Mouse (Mus musculus): Measurements from ENCODE around the gene Atp2a1. TPM values are rescaled to one million over a fixed set of nuclear protein-coding genes. Genes with fewer than 3 reads are reported as not detected.
"Not testable (repeated sequence)": the region's sequence is repeated elsewhere in the genome, so short reads cannot be mapped to it uniquely, and the experiment has no call there.

The Atp2a1 gene
- total and polyA plus RNA-seq, 3 experiments: 0.04 to 0.47 TPM; not detected in 1

DNA sequence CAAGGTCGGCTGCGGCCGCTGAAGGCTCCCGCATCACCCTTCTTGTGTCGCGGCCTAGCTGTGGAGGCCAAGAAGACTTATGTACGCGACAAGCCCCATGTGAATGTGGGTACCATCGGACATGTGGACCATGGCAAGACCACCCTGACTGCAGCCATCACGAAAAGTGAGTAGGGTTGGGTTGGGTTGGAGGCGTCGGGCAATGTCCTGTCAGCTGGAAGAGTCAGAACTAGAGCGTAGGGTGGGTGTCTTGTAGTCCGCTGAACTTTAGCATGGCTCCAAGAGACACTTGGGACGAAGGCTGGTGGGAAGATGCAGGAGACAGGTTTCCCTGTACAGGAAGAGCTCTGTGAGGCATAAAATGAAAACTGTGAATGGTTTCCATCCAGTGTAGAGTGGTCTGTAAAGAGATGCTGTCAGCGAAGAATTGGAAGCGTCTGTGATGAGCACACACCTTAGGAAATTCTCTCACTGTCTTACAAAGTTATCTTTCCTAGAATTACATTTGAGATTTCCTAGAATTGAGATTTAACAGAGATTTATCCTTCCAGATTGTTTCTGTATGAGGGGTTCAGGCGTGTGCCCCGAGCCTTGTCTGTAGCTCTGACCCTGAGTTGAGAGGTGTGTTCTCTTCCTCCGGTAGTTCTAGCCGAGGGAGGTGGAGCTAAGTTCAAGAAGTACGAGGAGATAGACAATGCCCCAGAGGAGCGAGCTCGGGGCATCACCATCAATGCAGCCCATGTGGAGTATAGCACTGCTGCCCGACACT is 24.9 kb upstream of the Atp2a1 start:
- not testable (repeated sequence) for H3K4me1 ChIP-seq (ENCODE audit: control insufficient read depth in 1 of 2, insufficient read depth in 2 of 2, low read length in 2 of 2); DNase-seq (ENCODE audit: low read depth, low spot score); H3K9me3 ChIP-seq (replicated peaks; ENCODE audit: insufficient read depth, low read length); H3K27me3 ChIP-seq (ENCODE audit: control insufficient read depth in 1 of 2, insufficient read depth in 2 of 2, low read length in 2 of 2); H3K36me3 ChIP-seq (ENCODE audit: control insufficient read depth in 1 of 2, insufficient read depth in 2 of 2, low read length in 2 of 2)
- TF ChIP-seq POLR2AphosphoS2 (IDR thresholded peaks at IDR 0.05; ENCODE audit: low read length) (0 out of 2 replicates have a peak, but pooled peaks have one; percentile 9), ZMIZ1 (IDR thresholded peaks at IDR 0.05; ENCODE audit: low read depth, low read length) (0 out of 2 replicates have a peak, but pooled peaks have one; percentile 4), RCOR1 (IDR thresholded peaks at IDR 0.05; ENCODE audit: low read depth, low read length) (peak; percentile 41; the same call in 1 of the 2 replicates)
- peak overlapping the region; percentile 55 for H3K27ac ChIP-seq (ENCODE audit: control insufficient read depth, low read depth, low read length)
- H3K4me3 ChIP-seq (ENCODE audit: control insufficient read depth in 1 of 2, insufficient read depth in 1 of 2, low read depth in 2 of 2, low read length in 2 of 2): peak overlapping the region; percentile 67 to 98
- H3K9ac ChIP-seq (ENCODE audit: control insufficient read depth, low read depth, low read length, poor library complexity, severe bottlenecking): peak overlapping the region; percentile 83
- peaks cover 19% of the 10 kb centered on the region for H3K79me2 ChIP-seq (ENCODE audit: control insufficient read depth, insufficient read depth, low read length, poor library complexity)

DNA sequence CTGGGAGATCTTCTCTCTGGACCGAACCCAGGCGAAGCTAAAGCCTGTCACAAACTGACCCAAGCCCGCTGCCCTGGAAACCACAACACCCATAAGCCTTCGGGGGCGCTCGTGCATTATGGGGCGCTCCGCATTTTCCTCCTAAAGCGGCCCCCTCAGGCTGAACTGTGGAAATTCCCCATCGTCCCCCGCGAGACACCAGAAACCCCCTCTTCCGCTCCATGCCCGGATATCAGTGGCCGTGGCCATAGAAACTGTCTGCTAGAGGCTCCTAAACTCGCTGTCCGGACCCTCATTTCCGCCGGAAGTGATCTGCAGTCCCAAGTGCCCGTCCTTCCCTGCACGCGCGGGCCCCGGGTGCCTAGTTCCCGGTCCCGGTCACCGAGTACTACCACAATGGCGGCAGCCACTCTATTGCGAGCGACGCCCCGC is 24.2 kb upstream of the Atp2a1 start, which contains the start of gene Tufm:
Gene Tufm, plus strand, starts transcription at position 310 of the 432 bp plus-strand sequence.
- Histone ChIP-seq H3K9me3 (replicated peaks; ENCODE audit: insufficient read depth, low read length) (no peaks in the 10 kb centered on the region), H3K79me2 (ENCODE audit: control insufficient read depth, insufficient read depth, low read length, poor library complexity) (peaks cover 19% of the 10 kb centered on the region), H3K36me3 (ENCODE audit: control insufficient read depth in 1 of 2, insufficient read depth in 2 of 2, low read length in 2 of 2) (peaks cover 4 to 5% of the 10 kb centered on the region in 2 experiments), H3K9ac (ENCODE audit: control insufficient read depth, low read depth, low read length, poor library complexity, severe bottlenecking) (peak within 1 kb of the TSS; percentile 83), H3K4me1 (ENCODE audit: control insufficient read depth in 1 of 2, insufficient read depth in 2 of 2, low read length in 2 of 2) (peaks cover 0 to 9% of the 10 kb centered on the region in 2 experiments; a peak in 2 of 4 replicates), H3K27ac (ENCODE audit: control insufficient read depth, low read depth, low read length) (peak within 1 kb of the TSS; percentile 82), H3K4me3 (ENCODE audit: control insufficient read depth in 1 of 2, insufficient read depth in 1 of 2, low read depth in 2 of 2, low read length in 2 of 2) (peak within 1 kb of the TSS; percentile 67 to 98), H3K27me3 (ENCODE audit: control insufficient read depth in 1 of 2, insufficient read depth in 2 of 2, low read length in 2 of 2) (no peaks in the 10 kb centered on the region)
- peak; percentile 98 for DNase-seq (ENCODE audit: low read depth, low spot score)
- TF ChIP-seq SIN3A (IDR thresholded peaks at IDR 0.05; ENCODE audit: low read length) (peak; percentile 91), USF2 (IDR thresholded peaks at IDR 0.05; ENCODE audit: borderline replicate concordance in 1 of 2, insufficient read depth in 1 of 2, low read depth in 1 of 2, low read length in 2 of 2) (no peak), MAFK (IDR thresholded peaks at IDR 0.05; ENCODE audit: borderline replicate concordance, low read depth, low read length) (no peak), GATA1 (IDR thresholded peaks at IDR 0.05; ENCODE audit: low read depth, low read length) (no peak), JUND (IDR thresholded peaks at IDR 0.05; ENCODE audit: low read depth, low read length) (no peak), RAD21 (IDR thresholded peaks at IDR 0.05; ENCODE audit: low read depth, low read length) (no peak), UBTF (IDR thresholded peaks at IDR 0.05; ENCODE audit: borderline replicate concordance, insufficient read depth, low read depth, low read length) (no peak), HCFC1 (IDR thresholded peaks at IDR 0.05; ENCODE audit: low read depth, low read length) (peak; percentile 94), USF1 (IDR thresholded peaks at IDR 0.05; ENCODE audit: low read depth, low read length) (no peak), MXI1 (IDR thresholded peaks at IDR 0.05; ENCODE audit: low read depth, low read length) (peak; percentile 77), E2F4 (IDR thresholded peaks at IDR 0.05; ENCODE audit: borderline replicate concordance, low read depth, low read length) (no peak), NRF1 (IDR thresholded peaks at IDR 0.05; ENCODE audit: insufficient read depth, low read depth, low read length, poor library complexity, severe bottlenecking) (no peak; the same call in 1 of the 2 replicates), SMC3 (IDR thresholded peaks at IDR 0.05; ENCODE audit: low read depth, low read length) (no peak), ZC3H11A (IDR thresholded peaks at IDR 0.05; ENCODE audit: low read depth, low read length) (no peak), RCOR1 (IDR thresholded peaks at IDR 0.05; ENCODE audit: low read depth, low read length) (0 out of 2 replicates have a peak, but pooled peaks have one; percentile 19), MAX (IDR thresholded peaks at IDR 0.05; ENCODE audit: low read length) (peak; percentile 60), NELFE (IDR thresholded peaks at IDR 0.05; ENCODE audit: low read depth, low read length) (peak; percentile 81), TBP (IDR thresholded peaks at IDR 0.05; ENCODE audit: low read depth, low read length) (peak; percentile 74), ELF1 (IDR thresholded peaks at IDR 0.05; ENCODE audit: low read depth, low read length) (peak; percentile 92), GABPA (IDR thresholded peaks at IDR 0.05; ENCODE audit: low read depth, low read length) (peak; percentile 12; the same call in 1 of the 2 replicates), POLR2AphosphoS2 (IDR thresholded peaks at IDR 0.05; ENCODE audit: low read length) (0 out of 2 replicates have a peak, but pooled peaks have one; percentile 35), ZKSCAN1 (IDR thresholded peaks at IDR 0.05; ENCODE audit: low read depth, low read length) (no peak), TCF12 (IDR thresholded peaks at IDR 0.05; ENCODE audit: low read depth, low read length) (peak; percentile 72), POLR2A (IDR thresholded peaks at IDR 0.05; ENCODE audit: control insufficient read depth in 1 of 2, insufficient read depth in 1 of 2, low read depth in 1 of 2, low read length in 2 of 2, poor library complexity in 1 of 2) (peak; percentile 52 to 72; a peak in 3 of 4 replicates), CTCF (IDR thresholded peaks at IDR 0.05 in 2 of 3, conservative IDR thresholded peaks at IDR 0.05 in 1 of 3; ENCODE audit: control insufficient read depth in 1 of 3, insufficient read depth in 1 of 3, low read depth in 2 of 3, low read length in 3 of 3, poor library complexity in 1 of 3, severe bottlenecking in 1 of 3) (peak in 2 of 3 experiments; percentile 21 to 26; a peak in 2 of 6 replicates), MEF2A (IDR thresholded peaks at IDR 0.05; ENCODE audit: extremely low read depth, insufficient replicate concordance, low read depth, low read length, poor library complexity, severe bottlenecking) (no peak), ZNF384 (IDR thresholded peaks at IDR 0.05; ENCODE audit: low read depth, low read length) (no peak), ZMIZ1 (IDR thresholded peaks at IDR 0.05; ENCODE audit: low read depth, low read length) (peak; percentile 47; the same call in 1 of the 2 replicates)
